Mouse (Mus musculus): ENCODE data around the gene Gm10762. TPM values are rescaled to one million over a fixed set of nuclear protein-coding genes. Genes with fewer than 3 reads are reported as not detected.

The Gm10762 gene
- total RNA-seq, 1 experiment from 2014 or later, result 5.8 TPM

DNA sequence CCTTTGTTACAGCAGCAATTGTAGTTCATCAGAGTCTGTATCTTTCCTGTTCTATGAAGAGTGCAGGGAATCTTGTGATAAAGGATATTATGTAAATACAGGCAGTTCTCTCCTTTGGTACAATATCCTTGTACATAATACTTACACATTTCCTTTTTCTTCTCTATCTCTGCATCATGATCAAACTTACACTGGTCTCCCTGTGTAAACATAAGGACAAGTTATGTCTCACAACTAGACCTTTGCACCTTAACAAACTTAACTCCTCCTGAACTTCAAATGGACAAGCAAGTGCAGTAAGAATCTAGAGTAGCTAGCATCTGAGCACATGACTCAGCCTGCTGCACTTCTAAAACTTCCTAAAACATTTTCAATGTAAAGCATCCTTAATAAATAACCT lies 36.8 kb downstream of the Gm10762 start:
- no peak for ATAC-seq (replicated peaks in 1 of 2; ENCODE audit: insufficient read depth in 1 of 2, low FRiP score in 2 of 2, low TSS enrichment in 1 of 2, low read depth in 1 of 2, poor library complexity in 2 of 2, severe bottlenecking in 2 of 2)

DNA sequence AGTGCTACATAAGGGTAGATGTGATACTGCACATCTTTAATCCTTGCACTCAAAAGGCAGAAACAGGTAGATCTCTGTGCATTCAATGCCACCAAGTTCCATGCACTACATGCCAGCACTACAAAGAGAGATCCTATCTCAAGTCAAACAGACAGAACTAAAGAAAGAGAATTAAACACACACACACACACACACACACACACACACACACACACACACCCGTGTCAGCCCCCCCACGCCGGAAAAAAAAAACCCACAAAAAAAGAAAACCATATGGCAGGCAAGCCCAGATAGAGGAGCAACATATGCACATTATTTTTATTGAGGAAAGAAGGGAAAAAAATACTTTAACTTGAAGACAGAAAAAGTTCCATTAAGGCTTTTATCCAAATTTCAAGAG lies 39.1 kb downstream of the Gm10762 start:
- ATAC-seq (replicated peaks in 1 of 2; ENCODE audit: insufficient read depth in 1 of 2, low FRiP score in 2 of 2, low TSS enrichment in 1 of 2, low read depth in 1 of 2, poor library complexity in 2 of 2, severe bottlenecking in 2 of 2), result no peak

- ATAC-seq (replicated peaks in 1 of 2; ENCODE audit: insufficient read depth in 1 of 2, low FRiP score in 2 of 2, low TSS enrichment in 1 of 2, low read depth in 1 of 2, poor library complexity in 2 of 2, severe bottlenecking in 2 of 2), result no peak
Measured at GRCm38 (mm10) chr2:128924799-128925198, 42.7 kb downstream of the Gm10762 start.

Other genes with a start within 250 kb of the Gm10762 start
- gene Tmem87b, start 149.6 kb downstream of the Gm10762 start, total RNA-seq (2017), result 28.2 and 30.4 TPM in 2 replicates
- not detected in 2 replicates for gene Fbln7, start 104.7 kb downstream of the Gm10762 start, total RNA-seq (2017)
- gene Zc3h8, start 23.6 kb downstream of the Gm10762 start, total RNA-seq (2017), result 12.2 and 15.1 TPM in 2 replicates
- 6.8 and 13.8 TPM in 2 replicates for gene Zc3h6, start 323 bp downstream of the Gm10762 start, total RNA-seq (2017)
- not detected in 2 replicates for gene Vinac1, start 80.4 kb upstream of the Gm10762 start, total RNA-seq (2017)
- 5.9 and 11.6 TPM in 2 replicates for gene Ttl, start 98.2 kb upstream of the Gm10762 start, total RNA-seq (2017)
- 39.7 and 42.2 TPM in 2 replicates for gene Polr1b, start 133.3 kb upstream of the Gm10762 start, total RNA-seq (2017)
- gene Chchd5, start 162.0 kb upstream of the Gm10762 start, total RNA-seq (2017), result 15.5 and 24.6 TPM in 2 replicates
- gene Slc20a1, start 231.0 kb upstream of the Gm10762 start, total RNA-seq (2017), result 109 and 119 TPM in 2 replicates